ENCODE assay signal across 8 mouse cellular contexts in genomic region chr16:17124119-17124870, GRCm38 (mm10). TPM values are rescaled to one million over a fixed set of nuclear protein-coding genes. Genes with fewer than 3 reads are reported as not detected.
A peak's percentile ranks its signal among the peaks of the same experiment; 100 is the strongest.
DNase-seq lines count a peak whose midpoint lies in the region; ATAC-seq and TF ChIP-seq lines count a peak whose summit lies in the region.

No protein-coding gene starts in this region.

- peak; percentile 15 for DNase-seq in heart, postnatal 0 days (ENCODE audit: low spot score)
- no peak for DNase-seq in heart, postnatal 25 days (ENCODE audit: low spot score)
- DNase-seq in embryo, embryonic 10 days (ENCODE audit: low spot score): peak; percentile 94
- DNase-seq in hindbrain, postnatal 0 days (ENCODE audit: low spot score): peak; percentile 14
- no peak for DNase-seq in midbrain, postnatal 0 days (ENCODE audit: low spot score)
- DNase-seq in Muller cell, postnatal 12 days (ENCODE audit: inconsistent ontology term): no peak
- DNase-seq in ovary, postnatal 14 days (ENCODE audit: low spot score): no peak
- DNase-seq in left cerebral cortex, postnatal 14 days (ENCODE audit: low spot score in 2 of 2): no peak

- peak overlapping the region; percentile 65 for H3K4me2 ChIP-seq in heart, postnatal 0 days (ENCODE audit: low read depth, low read length)
- H3K4me2 ChIP-seq in hindbrain, postnatal 0 days (ENCODE audit: low read depth, low read length): peak overlapping the region; percentile 63
- peak overlapping the region; percentile 58 for H3K4me2 ChIP-seq in midbrain, postnatal 0 days (ENCODE audit: low read depth, low read length, poor library complexity, severe bottlenecking)

- H3K4me3 ChIP-seq in heart, postnatal 0 days (ENCODE audit: low read depth, low read length): peak overlapping the region; percentile 41
- H3K4me3 ChIP-seq in hindbrain, postnatal 0 days (ENCODE audit: low read length): peak overlapping the region; percentile 29
- H3K4me3 ChIP-seq in midbrain, postnatal 0 days (ENCODE audit: low read depth, low read length): peak overlapping the region; percentile 36

- TF ChIP-seq CTCF in heart, postnatal 0 days (IDR thresholded peaks at IDR 0.05; ENCODE audit: low read depth): no peak
- no peak for TF ChIP-seq CTCF in hindbrain, postnatal 0 days (IDR thresholded peaks at IDR 0.05; ENCODE audit: low read depth)
- TF ChIP-seq CTCF in midbrain, postnatal 0 days (IDR thresholded peaks at IDR 0.05): no peak

- H3K27ac ChIP-seq in heart, postnatal 0 days (ENCODE audit: low read depth): no peak overlapping the region
- H3K27ac ChIP-seq in hindbrain, postnatal 0 days: no peak overlapping the region
- no peak overlapping the region for H3K27ac ChIP-seq in midbrain, postnatal 0 days (ENCODE audit: low read depth, low read length)

- no peaks in the 10 kb centered on the region for H3K9me3 ChIP-seq in heart, postnatal 0 days (replicated peaks; ENCODE audit: control insufficient read depth, low read length)
- no peaks in the 10 kb centered on the region for H3K9me3 ChIP-seq in hindbrain, postnatal 0 days (ENCODE audit: low read length)
- no peaks in the 10 kb centered on the region for H3K9me3 ChIP-seq in midbrain, postnatal 0 days (ENCODE audit: low read length)

- no peaks in the 10 kb centered on the region; the same call in 1 of the 2 replicates for H3K36me3 ChIP-seq in heart, postnatal 0 days (replicated peaks; ENCODE audit: control insufficient read depth, insufficient read depth, low read length)
- H3K36me3 ChIP-seq in hindbrain, postnatal 0 days (ENCODE audit: insufficient read depth, low read length): no peaks in the 10 kb centered on the region
- no peaks in the 10 kb centered on the region for H3K36me3 ChIP-seq in midbrain, postnatal 0 days (ENCODE audit: insufficient read depth, low read length)

- peaks cover 14% of the 10 kb centered on the region; the same call in 1 of the 2 replicates for H3K4me1 ChIP-seq in heart, postnatal 0 days (ENCODE audit: control insufficient read depth, insufficient read depth)
- H3K4me1 ChIP-seq in hindbrain, postnatal 0 days (ENCODE audit: insufficient read depth, low read length): peaks cover 10% of the 10 kb centered on the region
- peaks cover 3% of the 10 kb centered on the region; the same call in 1 of the 2 replicates for H3K4me1 ChIP-seq in midbrain, postnatal 0 days (ENCODE audit: insufficient read depth, low read length)

- no peak for TF ChIP-seq EP300 in heart, postnatal 0 days (IDR thresholded peaks at IDR 0.05; ENCODE audit: low read depth)

- WGBS in heart, postnatal 0 days: 8% methylated on average over 22 of the region's 22 CpGs
- 3% methylated on average over 22 of the region's 22 CpGs for WGBS in hindbrain, postnatal 0 days
- WGBS in midbrain, postnatal 0 days: 3% methylated on average over 22 of the region's 22 CpGs

- peak overlapping the region; percentile 44 for H3K9ac ChIP-seq in heart, postnatal 0 days (replicated peaks; ENCODE audit: low read depth, low read length)
- peak overlapping the region; percentile 22 for H3K9ac ChIP-seq in hindbrain, postnatal 0 days (replicated peaks; ENCODE audit: low read length)
- peak overlapping the region; percentile 51 for H3K9ac ChIP-seq in midbrain, postnatal 0 days (replicated peaks; ENCODE audit: low read length, poor library complexity, severe bottlenecking)

- intact Hi-C loops in heart, postnatal 25 days (cut with DNase I): no loop called here
- intact Hi-C loops in left cerebral cortex, postnatal 14 days (cut with DNase I): no loop called here

- no peaks in the 10 kb centered on the region for H3K27me3 ChIP-seq in heart, postnatal 0 days (ENCODE audit: control insufficient read depth, insufficient read depth, low read length)
- no peaks in the 10 kb centered on the region for H3K27me3 ChIP-seq in hindbrain, postnatal 0 days (ENCODE audit: insufficient read depth, low read length)
- no peaks in the 10 kb centered on the region for H3K27me3 ChIP-seq in midbrain, postnatal 0 days (ENCODE audit: insufficient read depth, low read length)

- ATAC-seq in heart, postnatal 0 days (ENCODE audit: insufficient read depth, low read depth): peak; percentile 2; the same call in 1 of the 2 replicates
- ATAC-seq in hindbrain, postnatal 0 days: peak; percentile 30
- ATAC-seq in midbrain, postnatal 0 days (ENCODE audit: low FRiP score): 0 out of 2 replicates have a peak, but pooled peaks have one; percentile 7

RNA-seq across cellular contexts. Expression of gene 2610318N02Rik, which starts 0.7 kb away (rescaled TPM):
- 2.7 and 6.0 TPM in 2 replicates for total RNA-seq in heart, postnatal 0 days (2014; rRNA removed; ENCODE audit: low replicate concordance)
- 3.8 and 5.1 TPM in 2 replicates for polyA plus RNA-seq in heart, postnatal 0 days (2015; fragmentation: Nextera tagmentation; extraction: Ambion mirVana)
- not detected for total RNA-seq in heart, postnatal 25 days (2021)
- 4.2 and 6.8 TPM in 2 replicates for total RNA-seq in hindbrain, postnatal 0 days (2014; rRNA removed)
- polyA plus RNA-seq in hindbrain, postnatal 0 days (2015; fragmentation: Nextera tagmentation; extraction: Ambion mirVana): 8.2 and 9.5 TPM in 2 replicates
- total RNA-seq in midbrain, postnatal 0 days (2014; rRNA removed): 4.3 and 4.5 TPM in 2 replicates
- 5.3 and 5.9 TPM in 2 replicates for polyA plus RNA-seq in midbrain, postnatal 0 days (2015; fragmentation: Nextera tagmentation; extraction: Ambion mirVana)
- 1 to 10 TPM; 2.3 to 3.0 TPM for total RNA-seq in left cerebral cortex, postnatal 14 days (2021)

RNA-seq across cellular contexts. Expression of gene Sdf2l1, which starts 7.9 kb away (rescaled TPM):
- 18.4 and 22.9 TPM in 2 replicates for total RNA-seq in heart, postnatal 0 days (2014; rRNA removed; ENCODE audit: low replicate concordance)
- polyA plus RNA-seq in heart, postnatal 0 days (2015; fragmentation: Nextera tagmentation; extraction: Ambion mirVana): 12.4 and 20.5 TPM in 2 replicates
- 10 to 100 TPM; 15.6 to 21.7 TPM for total RNA-seq in heart, postnatal 25 days (2021)
- total RNA-seq in hindbrain, postnatal 0 days (2014; rRNA removed): 15.3 and 20.9 TPM in 2 replicates
- polyA plus RNA-seq in hindbrain, postnatal 0 days (2015; fragmentation: Nextera tagmentation; extraction: Ambion mirVana): 18.4 and 19.7 TPM in 2 replicates
- 8.3 and 18.6 TPM in 2 replicates for total RNA-seq in midbrain, postnatal 0 days (2014; rRNA removed)
- polyA plus RNA-seq in midbrain, postnatal 0 days (2015; fragmentation: Nextera tagmentation; extraction: Ambion mirVana): 11.5 and 11.8 TPM in 2 replicates
- total RNA-seq in left cerebral cortex, postnatal 14 days (2021): 10 to 100 TPM; 16.8 to 23.1 TPM

RNA-seq across cellular contexts. Expression of gene Ppil2, which starts 13.2 kb away (rescaled TPM):
- total RNA-seq in heart, postnatal 0 days (2014; rRNA removed; ENCODE audit: low replicate concordance): 59.9 and 69.0 TPM in 2 replicates
- polyA plus RNA-seq in heart, postnatal 0 days (2015; fragmentation: Nextera tagmentation; extraction: Ambion mirVana): 63.8 and 65.0 TPM in 2 replicates
- 10 to 100 TPM; 33.7 to 38.6 TPM for total RNA-seq in heart, postnatal 25 days (2021)
- 93.7 and 98.4 TPM in 2 replicates for total RNA-seq in hindbrain, postnatal 0 days (2014; rRNA removed)
- polyA plus RNA-seq in hindbrain, postnatal 0 days (2015; fragmentation: Nextera tagmentation; extraction: Ambion mirVana): 102 and 106 TPM in 2 replicates
- total RNA-seq in midbrain, postnatal 0 days (2014; rRNA removed): 87.0 and 88.2 TPM in 2 replicates
- 100 and 108 TPM in 2 replicates for polyA plus RNA-seq in midbrain, postnatal 0 days (2015; fragmentation: Nextera tagmentation; extraction: Ambion mirVana)
- total RNA-seq in left cerebral cortex, postnatal 14 days (2021): 10 to 100 TPM; 84.7 to 85.2 TPM

RNA-seq across cellular contexts. Expression of gene Ydjc, which starts 20.1 kb away (rescaled TPM):
- total RNA-seq in heart, postnatal 0 days (2014; rRNA removed; ENCODE audit: low replicate concordance): 1.1 and 7.8 TPM in 2 replicates
- 2.4 and 2.5 TPM in 2 replicates for polyA plus RNA-seq in heart, postnatal 0 days (2015; fragmentation: Nextera tagmentation; extraction: Ambion mirVana)
- total RNA-seq in heart, postnatal 25 days (2021): 1 to 10 TPM; 1.1 to 2.2 TPM
- 72.4 and 78.5 TPM in 2 replicates for total RNA-seq in hindbrain, postnatal 0 days (2014; rRNA removed)
- polyA plus RNA-seq in hindbrain, postnatal 0 days (2015; fragmentation: Nextera tagmentation; extraction: Ambion mirVana): 41.3 and 43.9 TPM in 2 replicates
- total RNA-seq in midbrain, postnatal 0 days (2014; rRNA removed): 60.2 and 60.3 TPM in 2 replicates
- polyA plus RNA-seq in midbrain, postnatal 0 days (2015; fragmentation: Nextera tagmentation; extraction: Ambion mirVana): 48.9 and 51.8 TPM in 2 replicates
- total RNA-seq in left cerebral cortex, postnatal 14 days (2021): 10 to 100 TPM; 37.4 to 38.2 TPM

RNA-seq across cellular contexts. Expression of gene Ccdc116, which starts 22.7 kb away (rescaled TPM):
- total RNA-seq in heart, postnatal 0 days (2014; rRNA removed; ENCODE audit: low replicate concordance): 0.62 TPM in 1 of 2 replicates, not detected in the other
- 0.05 and 0.08 TPM in 2 replicates for polyA plus RNA-seq in heart, postnatal 0 days (2015; fragmentation: Nextera tagmentation; extraction: Ambion mirVana)
- under 1 TPM in 1 of 2 experiments, not detected in 1; 0.13 TPM for total RNA-seq in heart, postnatal 25 days (2021)
- total RNA-seq in hindbrain, postnatal 0 days (2014; rRNA removed): 7.2 and 8.8 TPM in 2 replicates
- polyA plus RNA-seq in hindbrain, postnatal 0 days (2015; fragmentation: Nextera tagmentation; extraction: Ambion mirVana): 2.8 and 3.5 TPM in 2 replicates
- 9.0 and 9.6 TPM in 2 replicates for total RNA-seq in midbrain, postnatal 0 days (2014; rRNA removed)
- polyA plus RNA-seq in midbrain, postnatal 0 days (2015; fragmentation: Nextera tagmentation; extraction: Ambion mirVana): 4.3 and 4.4 TPM in 2 replicates
- 1 to 10 TPM; 4.6 to 5.4 TPM for total RNA-seq in left cerebral cortex, postnatal 14 days (2021)

Comparison
In these comparisons a context has a peak if more than half of its experiments do, and no peak if none do; other contexts are left out.
1. DNase-seq: peak in heart, postnatal 0 days (single experiment), embryo, embryonic 10 days (single experiment) and hindbrain, postnatal 0 days (single experiment); none in heart, postnatal 25 days (single experiment), midbrain, postnatal 0 days (single experiment), Muller cell, postnatal 12 days (single experiment), ovary, postnatal 14 days (single experiment) and left cerebral cortex, postnatal 14 days (0 of 2).
2. Peak in every context shown above with its lines, with median percentiles within 50 percentile points of each other: ATAC-seq, H3K4me2 ChIP-seq, H3K4me3 ChIP-seq and H3K9ac ChIP-seq.